Mouse (Mus musculus) liver, embryonic 12.5 days (tissue): Measurements from ENCODE around the gene Try5. TPM values are rescaled to one million over a fixed set of nuclear protein-coding genes. Genes with fewer than 3 reads are reported as not detected.
"Not testable (repeated sequence)": the region's sequence is repeated elsewhere in the genome, so short reads cannot be mapped to it uniquely, and the experiment has no call there.

Experiments used
- ATAC-seq: fragments of 200-750 bp; cut with Nextera tagmentation; 2 replicates; pipeline ENCODE4 v1.8.0; 2017; ENCODE audit warnings: moderate number of reproducible peaks, mild to moderate bottlenecking, moderate library complexity
- H3K27ac ChIP-seq: fragments of 300-500 bp; sonication (generic); 2 replicates; pipeline ENCODE4 v1.5.1; 2016; ENCODE audit warnings: mild to moderate bottlenecking
- H3K27me3 ChIP-seq: fragments of 300-500 bp; sonication (generic); replicated peaks from 2 replicates; pipeline ENCODE4 v1.6.1; 2016; ENCODE audit warnings: mild to moderate bottlenecking, moderate library complexity
- H3K36me3 ChIP-seq: fragments of 300-500 bp; sonication (generic); 2 replicates; pipeline ENCODE4 v1.6.1; 2016; ENCODE audit warnings: mild to moderate bottlenecking, moderate library complexity
- H3K4me1 ChIP-seq: fragments of 300-500 bp; sonication (generic); 2 replicates; pipeline ENCODE4 v1.6.1; 2016
- H3K4me2 ChIP-seq: fragments of 300-500 bp; sonication (generic); 2 replicates; pipeline ENCODE4 v1.6.1; 2016; ENCODE audit warnings: mild to moderate bottlenecking, moderate library complexity
- H3K4me3 ChIP-seq: fragments of 300-500 bp; sonication (generic); 2 replicates; pipeline ENCODE4 v1.5.1; 2016; ENCODE audit warnings: mild to moderate bottlenecking, moderate library complexity
- H3K9ac ChIP-seq: fragments of 300-500 bp; sonication (generic); 2 replicates; pipeline ENCODE4 v1.6.1; 2016; ENCODE audit warnings: mild to moderate bottlenecking, moderate library complexity
- H3K9me3 ChIP-seq: fragments of 300-500 bp; sonication (generic); replicated peaks from 2 replicates; pipeline ENCODE4 v1.6.1; 2016; ENCODE audit warnings: mild to moderate bottlenecking, moderate library complexity
- WGBS: fragments of 180-500 bp; shearing (Covaris S2); methylation state at CpG from one replicate; pipeline ENCODE4 v1.1.7; 2016; ENCODE audit not compliant: insufficient replicate concordance; 5-methylcytosine and 5-hydroxymethylcytosine counted together
- polyA plus RNA-seq: library from polyadenylated mRNA; unstranded; fragments of >200 nt; fragmentation: Nextera tagmentation; extraction: Ambion mirVana; gene quantifications from 2 replicates; pipeline ENCODE4 v1.2.1, GENCODE M21; 2016

Try5 gene
- not detected in 2 replicates for polyA plus RNA-seq

DNA sequence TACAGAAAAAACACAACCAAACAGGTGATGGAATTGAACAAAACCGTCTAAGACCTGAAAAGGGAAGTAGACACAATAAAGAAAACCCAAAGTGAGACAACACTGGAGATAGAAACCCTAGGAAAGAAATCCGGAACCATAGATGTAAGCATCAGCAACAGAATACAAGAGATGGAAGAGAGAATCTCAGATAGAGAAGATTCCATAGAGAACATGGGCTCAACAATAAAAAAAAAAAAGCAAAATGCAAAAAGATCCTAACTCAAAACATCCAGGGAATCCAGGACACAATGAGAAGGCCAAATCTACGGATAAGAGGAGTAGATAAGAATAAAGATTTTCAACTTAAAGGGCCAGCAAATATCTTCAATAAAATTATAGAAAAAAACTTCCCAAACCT lies at the start of gene Try5:
Gene Try5 (minus strand): TSS at position 101 of the 400 bp plus-strand sequence.
- H3K36me3 ChIP-seq, H3K27ac ChIP-seq, H3K9ac ChIP-seq, H3K4me1 ChIP-seq, H3K4me2 ChIP-seq, H3K4me3 ChIP-seq, H3K27me3 ChIP-seq, H3K9me3 ChIP-seq, ATAC-seq: not testable (repeated sequence)
- WGBS = 45% methylated on average over 3 of the region's 3 CpGs

DNA sequence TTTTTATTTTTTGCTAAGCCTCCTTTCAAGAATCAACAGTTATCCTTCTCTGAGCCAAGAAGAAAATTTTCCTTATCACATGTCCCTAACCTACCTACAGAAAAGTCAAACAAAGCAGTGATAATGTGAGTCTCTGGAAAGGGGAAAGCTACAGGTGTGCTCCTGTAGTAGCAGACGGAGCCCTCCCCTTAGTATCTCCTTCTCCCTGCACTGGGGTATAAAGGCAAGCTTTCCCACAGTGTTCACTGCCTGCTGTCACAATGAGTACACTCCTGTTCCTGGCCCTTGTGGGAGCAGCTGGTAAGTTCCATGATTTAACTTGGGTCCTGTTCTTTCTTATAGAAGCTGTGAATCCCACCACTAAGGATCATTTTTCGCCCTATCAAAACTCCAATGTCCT lies 37.3 kb upstream of the Try5 start, which contains the start of gene Try10:
Gene Try10 (plus strand): TSS at position 174 of the 400 bp plus-strand sequence.
- Histone ChIP-seq H3K36me3 (no peaks in the 10 kb centered on the region), H3K9me3 (no peaks in the 10 kb centered on the region), H3K9ac (no peak within 1 kb of the TSS), H3K4me3 (no peak within 1 kb of the TSS), H3K27me3 (no peaks in the 10 kb centered on the region), H3K27ac (no peak within 1 kb of the TSS), H3K4me1 (no peaks in the 10 kb centered on the region), H3K4me2 (no peak within 1 kb of the TSS)
- no peak for ATAC-seq
- 59% methylated on average over 2 of the region's 2 CpGs for WGBS

DNA sequence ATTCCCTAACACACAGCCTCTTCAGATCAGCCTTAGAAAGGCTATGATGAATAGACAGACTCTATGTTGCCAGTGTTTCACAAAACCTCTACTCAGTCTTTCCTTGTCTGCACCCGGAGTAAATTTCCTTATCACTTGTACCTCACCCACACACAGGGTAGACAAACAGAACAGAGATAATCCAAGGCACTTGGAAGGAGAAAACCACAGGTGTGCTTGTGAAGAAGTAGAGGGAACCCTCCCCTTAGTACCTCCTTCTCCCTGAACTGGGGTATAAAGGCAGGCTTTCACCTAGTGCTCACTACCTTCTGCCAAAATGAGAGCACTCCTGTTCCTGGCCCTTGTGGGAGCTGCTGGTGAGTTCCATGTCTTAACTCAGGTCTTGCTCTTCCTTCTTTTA lies 14.7 kb downstream of the Try5 start, which contains the start of gene Try4:
Gene Try4 (plus strand): TSS at position 301 of the 400 bp plus-strand sequence.
- no peak within 1 kb of the TSS for H3K4me3 ChIP-seq
- no peak within 1 kb of the TSS for H3K4me2 ChIP-seq
- H3K27ac ChIP-seq = no peak within 1 kb of the TSS
- no peaks in the 10 kb centered on the region for H3K27me3 ChIP-seq
- no peak within 1 kb of the TSS for H3K9ac ChIP-seq
- WGBS = 39% methylated on average over 1 of the region's 1 CpGs
- no peaks in the 10 kb centered on the region for H3K36me3 ChIP-seq
- no peak for ATAC-seq
- H3K4me1 ChIP-seq = no peaks in the 10 kb centered on the region
- no peaks in the 10 kb centered on the region for H3K9me3 ChIP-seq

DNA sequence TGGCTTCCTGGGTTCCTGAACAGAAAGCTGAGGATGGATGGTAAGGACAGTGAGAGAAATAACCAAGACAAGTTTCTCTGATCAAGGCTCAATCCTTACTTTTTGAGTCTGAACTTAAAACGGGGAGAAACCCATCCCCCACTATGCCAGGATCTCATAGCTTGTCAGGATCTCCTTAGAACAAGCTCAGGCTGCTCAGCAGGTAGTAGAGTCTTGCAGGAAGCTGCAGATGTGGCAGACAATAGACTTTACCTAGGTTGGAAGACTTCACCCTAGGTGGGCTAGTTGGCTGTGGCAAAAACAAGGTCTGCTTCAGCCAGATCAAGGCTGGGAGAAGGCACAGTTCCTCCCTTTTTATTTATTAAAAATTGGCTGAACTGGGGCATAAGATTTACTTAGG lies 18.4 kb downstream of the Try5 start:
- no peaks in the 10 kb centered on the region for H3K27me3 ChIP-seq
- no peak overlapping the region for H3K9ac ChIP-seq
- no peaks in the 10 kb centered on the region for H3K9me3 ChIP-seq
- H3K27ac ChIP-seq = no peak overlapping the region
- no peaks in the 10 kb centered on the region for H3K4me1 ChIP-seq
- ATAC-seq = no peak
- WGBS = 13% methylated on average over 1 of the region's 1 CpGs
- H3K36me3 ChIP-seq = no peaks in the 10 kb centered on the region
- H3K4me2 ChIP-seq = no peak overlapping the region
- no peak overlapping the region for H3K4me3 ChIP-seq

DNA sequence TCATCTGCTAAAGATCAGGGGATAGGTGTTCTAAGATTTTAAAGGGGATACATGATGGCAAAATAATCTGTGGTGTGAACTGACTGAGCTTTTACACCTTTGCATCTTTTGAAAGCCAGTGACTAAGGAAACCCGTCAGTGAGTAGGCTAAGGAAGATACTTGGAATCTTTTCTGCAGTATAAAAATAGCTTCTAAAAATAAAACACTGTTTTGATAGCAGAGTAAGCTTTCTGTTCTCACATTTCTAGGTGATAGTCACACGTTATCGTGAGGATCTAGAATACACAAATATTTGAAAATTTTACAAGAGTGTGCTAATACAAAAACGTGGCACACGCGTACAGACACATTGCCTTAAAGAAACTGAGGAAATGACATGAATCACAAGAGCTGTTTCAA lies 50.5 kb downstream of the Try5 start:
- no peaks in the 10 kb centered on the region for H3K9me3 ChIP-seq
- H3K4me1 ChIP-seq = no peaks in the 10 kb centered on the region
- no peak overlapping the region for H3K9ac ChIP-seq
- ATAC-seq = no peak
- 73% methylated on average over 6 of the region's 6 CpGs for WGBS
- no peak overlapping the region for H3K4me3 ChIP-seq
- H3K27me3 ChIP-seq = no peaks in the 10 kb centered on the region
- no peaks in the 10 kb centered on the region for H3K36me3 ChIP-seq
- no peak overlapping the region for H3K4me2 ChIP-seq
- H3K27ac ChIP-seq = no peak overlapping the region

DNA sequence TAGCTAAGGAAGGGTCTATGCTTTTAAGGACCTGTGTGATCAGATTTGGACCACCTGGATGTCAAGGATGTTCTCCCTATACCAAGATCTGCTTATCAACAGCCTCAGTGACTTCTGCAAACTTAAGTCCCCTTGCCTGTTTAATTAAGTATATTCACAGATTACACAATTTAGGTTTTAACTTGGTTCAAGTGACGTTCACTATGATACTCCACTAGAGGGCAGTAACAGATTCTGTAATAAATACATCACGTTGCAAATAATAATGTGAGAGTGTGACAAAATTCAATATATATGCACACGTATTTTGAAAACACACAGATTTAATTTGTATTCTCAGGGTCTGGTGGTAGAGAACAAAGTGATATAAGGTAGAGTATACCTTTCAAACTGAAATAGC lies 53.8 kb downstream of the Try5 start:
- ATAC-seq = no peak
- 29% methylated on average over 3 of the region's 3 CpGs for WGBS
- H3K27ac ChIP-seq = no peak overlapping the region
- H3K36me3 ChIP-seq = no peaks in the 10 kb centered on the region
- H3K4me2 ChIP-seq = no peak overlapping the region
- H3K4me1 ChIP-seq = no peaks in the 10 kb centered on the region
- no peaks in the 10 kb centered on the region for H3K9me3 ChIP-seq
- H3K9ac ChIP-seq = no peak overlapping the region
- H3K27me3 ChIP-seq = no peaks in the 10 kb centered on the region
- H3K4me3 ChIP-seq = no peak overlapping the region

Other genes starting within 250 kb of the Try5 start
- not detected in 2 replicates for gene Try4, start 14.6 kb downstream of the Try5 start, polyA plus RNA-seq
- not detected in 2 replicates for gene Try10, start 37.3 kb upstream of the Try5 start, polyA plus RNA-seq
- gene Prss3, start 60.8 kb upstream of the Try5 start, polyA plus RNA-seq = not detected in 2 replicates
- not detected in 2 replicates for gene Gm5771, start 75.5 kb upstream of the Try5 start, polyA plus RNA-seq
- gene Gm10334, start 129.3 kb upstream of the Try5 start, polyA plus RNA-seq = not detected in 2 replicates
- not detected in 2 replicates for gene Prss1, start 142.1 kb upstream of the Try5 start, polyA plus RNA-seq
- gene Prss2, start 204.9 kb upstream of the Try5 start, polyA plus RNA-seq = 0.22 TPM in 1 of 2 replicates, not detected in the other